Mouse (Mus musculus): ENCODE results near the gene Vmn1r191. TPM values are rescaled to one million over a fixed set of nuclear protein-coding genes. Genes with fewer than 3 reads are reported as not detected.
"Not testable (repeated sequence)": the region's sequence is repeated elsewhere in the genome, so short reads cannot be mapped to it uniquely, and the experiment has no call there.

Gene Vmn1r191
- not detected in 2 replicates for polyA plus RNA-seq (2012; rRNA removed)

DNA sequence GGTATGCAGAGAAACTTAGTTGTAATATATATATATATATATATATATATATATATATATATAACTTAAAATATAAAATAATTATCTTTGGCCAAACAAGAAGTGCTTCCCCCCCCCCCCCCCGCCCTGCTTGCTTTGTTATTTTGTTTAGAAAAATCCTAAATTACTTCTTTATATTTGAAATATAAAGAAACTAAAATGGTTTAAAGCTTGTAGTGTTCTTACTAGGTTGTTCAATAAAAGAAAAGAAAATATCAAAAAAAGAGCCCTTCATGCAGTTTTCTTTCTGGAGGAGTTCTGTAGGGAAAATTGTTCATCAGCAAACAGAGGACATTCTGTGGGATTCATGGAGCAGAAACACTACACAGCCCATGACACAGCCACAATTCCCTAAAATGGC is at the start of gene Vmn1r191:
Gene Vmn1r191, minus strand, starts transcription at position 101 of the 400 bp plus-strand sequence.
- Histone ChIP-seq H3K4me3 (ENCODE audit: control insufficient read depth, insufficient read depth, low read length) (no peak within 1 kb of the TSS), H3K4me1 (replicated peaks; ENCODE audit: control insufficient read depth, insufficient read depth, low read length) (no peaks in the 10 kb centered on the region), H3K36me3 (ENCODE audit: control insufficient read depth, insufficient read depth, low read length) (no peaks in the 10 kb centered on the region), H3K27me3 (ENCODE audit: control insufficient read depth, insufficient read depth, low read length) (no peaks in the 10 kb centered on the region), H3K27ac (ENCODE audit: control insufficient read depth, insufficient read depth, low read length) (no peak within 1 kb of the TSS)
- TF ChIP-seq POLR2A (IDR thresholded peaks at IDR 0.05; ENCODE audit: control insufficient read depth, extremely low read depth, insufficient read depth, low read length, poor library complexity) (no peak), CTCF (IDR thresholded peaks at IDR 0.05; ENCODE audit: borderline replicate concordance, control insufficient read depth, extremely low read depth, insufficient read depth, low read length, poor library complexity) (no peak)
- WGBS: 50% methylated on average over 1 of the region's 1 CpGs
- DNase-seq: no peak

DNA sequence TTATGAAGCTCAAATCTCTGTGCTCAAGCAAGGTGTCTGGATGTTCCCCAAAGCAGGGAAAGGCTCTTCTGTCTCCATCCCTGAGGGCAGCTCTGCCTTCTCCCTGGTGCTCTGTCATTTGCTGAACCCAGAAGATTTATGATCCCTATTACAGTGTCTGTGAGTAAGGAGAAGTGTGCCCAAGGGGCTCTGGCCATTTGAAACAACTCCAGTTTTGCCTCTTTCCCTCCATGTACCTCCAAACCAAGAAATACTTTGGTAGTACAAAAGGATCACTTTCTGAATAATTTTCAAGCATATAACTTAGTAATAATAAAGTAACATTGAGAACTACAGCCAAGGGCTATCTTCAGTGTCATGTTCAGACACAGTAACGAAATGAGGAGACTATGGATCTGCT is 39.3 kb upstream of the Vmn1r191 start, which contains the start of gene Vmn1r193:
Gene Vmn1r193, minus strand, starts transcription at position 101 of the 400 bp plus-strand sequence.
- not testable (repeated sequence) for H3K4me1 ChIP-seq (replicated peaks; ENCODE audit: control insufficient read depth, insufficient read depth, low read length); DNase-seq; H3K36me3 ChIP-seq (ENCODE audit: control insufficient read depth, insufficient read depth, low read length); H3K27ac ChIP-seq (ENCODE audit: control insufficient read depth, insufficient read depth, low read length); H3K4me3 ChIP-seq (ENCODE audit: control insufficient read depth, insufficient read depth, low read length); H3K27me3 ChIP-seq (ENCODE audit: control insufficient read depth, insufficient read depth, low read length)
- WGBS: 62% methylated on average over 1 of the region's 1 CpGs

DNA sequence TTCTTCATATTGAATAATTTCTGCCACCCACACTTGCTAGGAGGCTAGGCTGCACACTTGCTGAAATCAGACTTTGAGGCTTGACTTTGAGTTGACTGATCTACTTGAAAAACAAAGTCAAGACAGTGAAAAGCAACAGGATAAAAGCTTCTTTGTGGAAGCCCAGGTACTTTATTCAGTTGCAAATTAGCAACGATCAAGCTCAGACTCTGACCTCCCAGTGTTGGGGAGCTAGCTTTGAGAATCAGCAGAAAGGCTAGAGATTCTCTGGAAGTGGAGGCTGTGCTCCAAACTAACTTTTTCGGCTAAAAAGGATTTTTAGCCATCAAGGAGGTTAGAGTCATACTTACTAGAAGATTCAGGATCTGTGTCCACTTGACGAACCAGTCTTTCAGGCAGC is 9.0 kb upstream of the Vmn1r191 start:
- not testable (repeated sequence) for H3K36me3 ChIP-seq (ENCODE audit: control insufficient read depth, insufficient read depth, low read length); DNase-seq; H3K27ac ChIP-seq (ENCODE audit: control insufficient read depth, insufficient read depth, low read length); H3K27me3 ChIP-seq (ENCODE audit: control insufficient read depth, insufficient read depth, low read length); H3K4me3 ChIP-seq (ENCODE audit: control insufficient read depth, insufficient read depth, low read length); H3K4me1 ChIP-seq (replicated peaks; ENCODE audit: control insufficient read depth, insufficient read depth, low read length)
- WGBS: 87% methylated on average over 3 of the region's 3 CpGs

DNA sequence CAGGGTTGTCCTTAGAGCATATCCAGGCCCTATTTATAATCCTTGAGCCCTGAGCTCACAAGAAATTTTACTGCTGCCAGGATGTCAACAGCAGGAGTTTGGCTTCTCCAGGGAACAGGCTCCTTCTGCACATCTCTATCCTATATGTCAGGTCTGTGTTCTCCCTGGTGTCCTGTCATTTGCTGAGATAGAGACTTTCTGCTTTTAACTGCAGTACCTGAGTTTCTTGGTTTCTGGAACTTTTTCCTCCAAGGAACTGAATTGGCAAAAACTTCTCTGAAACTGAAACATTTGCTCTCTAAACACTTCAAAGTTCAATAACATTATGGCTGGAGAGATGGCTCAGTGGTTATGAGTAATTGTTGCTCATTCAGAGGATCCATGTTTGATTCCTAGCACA is 7.3 kb upstream of the Vmn1r191 start, which contains the start of gene Vmn1r192:
Gene Vmn1r192, minus strand, starts transcription at position 101 of the 400 bp plus-strand sequence.
- Histone ChIP-seq H3K36me3 (ENCODE audit: control insufficient read depth, insufficient read depth, low read length) (no peaks in the 10 kb centered on the region), H3K27ac (ENCODE audit: control insufficient read depth, insufficient read depth, low read length) (no peak within 1 kb of the TSS), H3K4me3 (ENCODE audit: control insufficient read depth, insufficient read depth, low read length) (no peak within 1 kb of the TSS), H3K27me3 (ENCODE audit: control insufficient read depth, insufficient read depth, low read length) (no peaks in the 10 kb centered on the region), H3K4me1 (replicated peaks; ENCODE audit: control insufficient read depth, insufficient read depth, low read length) (no peaks in the 10 kb centered on the region)
- DNase-seq: no peak
- TF ChIP-seq POLR2A (IDR thresholded peaks at IDR 0.05; ENCODE audit: control insufficient read depth, extremely low read depth, insufficient read depth, low read length, poor library complexity) (no peak), CTCF (IDR thresholded peaks at IDR 0.05; ENCODE audit: borderline replicate concordance, control insufficient read depth, extremely low read depth, insufficient read depth, low read length, poor library complexity) (no peak)

DNA sequence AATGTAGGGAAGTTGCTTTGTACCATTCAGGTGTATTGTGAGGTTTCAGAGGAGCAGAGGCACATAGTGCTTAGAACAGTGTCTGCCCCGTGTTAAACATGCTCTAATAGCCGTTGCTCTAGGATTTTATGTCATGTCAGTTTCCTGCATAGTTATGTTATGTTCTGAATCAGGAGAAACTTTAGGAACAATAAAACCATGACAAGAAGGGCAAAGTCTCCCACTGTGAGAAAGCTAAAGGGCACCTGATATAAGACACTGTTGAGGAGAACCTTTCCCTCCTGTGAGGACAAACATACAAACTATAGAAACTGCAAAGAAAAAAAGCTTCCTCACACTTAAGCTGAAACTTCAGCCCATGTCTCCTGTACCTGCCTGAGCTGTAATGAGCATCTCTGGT is 6.6 kb upstream of the Vmn1r191 start:
- H3K36me3 ChIP-seq (ENCODE audit: control insufficient read depth, insufficient read depth, low read length): no peaks in the 10 kb centered on the region
- H3K27me3 ChIP-seq (ENCODE audit: control insufficient read depth, insufficient read depth, low read length): no peaks in the 10 kb centered on the region
- no peak for DNase-seq
- H3K4me1 ChIP-seq (replicated peaks; ENCODE audit: control insufficient read depth, insufficient read depth, low read length): no peaks in the 10 kb centered on the region
- H3K27ac ChIP-seq (ENCODE audit: control insufficient read depth, insufficient read depth, low read length): no peak overlapping the region
- 92% methylated on average over 2 of the region's 2 CpGs for WGBS
- TF ChIP-seq POLR2A (IDR thresholded peaks at IDR 0.05; ENCODE audit: control insufficient read depth, extremely low read depth, insufficient read depth, low read length, poor library complexity) (no peak), CTCF (IDR thresholded peaks at IDR 0.05; ENCODE audit: borderline replicate concordance, control insufficient read depth, extremely low read depth, insufficient read depth, low read length, poor library complexity) (no peak)
- H3K4me3 ChIP-seq (ENCODE audit: control insufficient read depth, insufficient read depth, low read length): no peak overlapping the region

DNA sequence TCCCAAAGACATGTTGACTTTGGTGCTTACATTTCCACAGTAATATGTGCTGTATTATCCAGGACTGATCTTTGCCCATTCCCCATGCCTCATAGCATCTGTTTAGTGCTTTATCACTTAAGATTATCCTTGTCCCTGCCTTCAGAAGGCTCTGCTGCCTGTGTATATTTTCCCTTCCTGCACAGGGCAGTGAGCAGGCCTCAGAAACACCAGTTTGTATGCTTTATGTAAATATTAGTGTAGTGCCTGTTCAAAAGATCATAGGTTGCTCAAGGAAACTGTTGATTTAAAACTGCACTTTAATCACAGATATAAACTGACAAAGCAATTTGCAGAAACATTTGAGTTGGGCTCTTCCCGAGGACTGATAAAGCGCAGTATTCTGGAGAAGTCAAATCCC is 5.5 kb upstream of the Vmn1r191 start:
- 89% methylated on average over 2 of the region's 2 CpGs for WGBS
- no peak overlapping the region for H3K27ac ChIP-seq (ENCODE audit: control insufficient read depth, insufficient read depth, low read length)

DNA sequence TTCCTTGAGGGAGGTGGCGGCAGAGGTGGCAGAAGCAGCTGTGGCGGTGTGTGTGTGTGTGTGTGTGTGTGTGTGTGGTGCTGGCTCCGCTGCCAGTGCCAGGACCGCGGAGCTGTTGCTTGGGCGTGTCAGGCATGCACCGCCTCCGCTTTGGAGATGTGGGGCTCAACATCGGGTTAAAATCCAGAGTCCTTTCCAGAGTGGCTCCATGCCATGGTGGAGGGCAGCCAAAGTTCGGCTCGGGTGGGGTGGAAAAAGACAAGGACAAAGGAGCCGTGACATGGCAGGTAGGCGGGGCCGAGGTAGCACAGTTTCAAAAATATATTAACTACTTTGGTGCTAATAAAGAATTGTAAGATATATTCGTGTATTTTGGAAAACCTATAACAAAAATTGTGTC is 15.4 kb downstream of the Vmn1r191 start:
- TF ChIP-seq POLR2A (IDR thresholded peaks at IDR 0.05; ENCODE audit: control insufficient read depth, extremely low read depth, insufficient read depth, low read length, poor library complexity) (no peak), CTCF (IDR thresholded peaks at IDR 0.05; ENCODE audit: borderline replicate concordance, control insufficient read depth, extremely low read depth, insufficient read depth, low read length, poor library complexity) (no peak)
- no peaks in the 10 kb centered on the region for H3K4me1 ChIP-seq (replicated peaks; ENCODE audit: control insufficient read depth, insufficient read depth, low read length)
- no peak overlapping the region for H3K4me3 ChIP-seq (ENCODE audit: control insufficient read depth, insufficient read depth, low read length)
- no peaks in the 10 kb centered on the region for H3K36me3 ChIP-seq (ENCODE audit: control insufficient read depth, insufficient read depth, low read length)
- 94% methylated on average over 15 of the region's 15 CpGs for WGBS
- DNase-seq: no peak
- no peaks in the 10 kb centered on the region for H3K27me3 ChIP-seq (ENCODE audit: control insufficient read depth, insufficient read depth, low read length)
- no peak overlapping the region for H3K27ac ChIP-seq (ENCODE audit: control insufficient read depth, insufficient read depth, low read length)

More for the DNA sequence above, 5.5 kb upstream of the Vmn1r191 start:
- DNase-seq: no peak
- no peaks in the 10 kb centered on the region for H3K27me3 ChIP-seq (ENCODE audit: control insufficient read depth, insufficient read depth, low read length)
- no peak for TF ChIP-seq POLR2A (IDR thresholded peaks at IDR 0.05; ENCODE audit: control insufficient read depth, extremely low read depth, insufficient read depth, low read length, poor library complexity)
- H3K4me1 ChIP-seq (replicated peaks; ENCODE audit: control insufficient read depth, insufficient read depth, low read length): no peaks in the 10 kb centered on the region
- H3K36me3 ChIP-seq (ENCODE audit: control insufficient read depth, insufficient read depth, low read length): no peaks in the 10 kb centered on the region
- no peak overlapping the region for H3K4me3 ChIP-seq (ENCODE audit: control insufficient read depth, insufficient read depth, low read length)

DNA sequence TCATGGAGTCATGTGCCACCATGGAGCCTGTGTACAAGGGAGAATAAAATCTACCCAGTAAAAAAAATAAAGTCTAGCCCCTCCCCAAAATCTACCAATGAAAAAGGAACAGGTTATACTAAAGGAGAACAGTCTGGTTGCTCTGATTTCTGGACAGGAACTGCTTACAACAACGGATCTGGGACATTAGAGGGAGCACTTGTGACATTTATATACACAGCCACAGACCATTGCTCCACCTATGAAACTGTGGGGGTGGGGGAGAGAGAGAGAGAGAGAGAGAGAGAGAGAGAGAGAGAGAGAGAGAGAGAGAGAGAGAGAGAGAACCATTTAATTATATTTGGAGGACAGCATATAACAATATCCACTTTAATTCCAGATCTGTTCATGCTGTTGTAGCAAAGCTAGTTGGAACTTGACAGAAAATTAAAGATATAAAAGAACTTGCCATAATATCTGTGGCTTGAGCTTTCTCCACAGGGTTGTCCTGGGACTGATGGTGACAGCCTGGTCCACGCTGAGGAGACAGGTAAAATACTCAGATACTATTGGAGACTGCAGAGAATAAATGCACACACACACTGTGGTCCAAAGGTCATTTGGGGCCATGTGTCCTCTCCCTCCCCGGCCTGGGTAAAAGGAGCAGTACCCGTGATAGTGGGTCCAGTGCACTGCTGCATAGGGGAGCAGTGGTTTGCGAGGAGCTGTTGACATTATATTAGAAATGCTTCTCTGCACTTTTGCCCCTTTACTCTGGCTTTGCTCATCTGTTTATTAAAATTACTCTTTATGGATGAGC is 47.1 kb downstream of the Vmn1r191 start:
- H3K27me3 ChIP-seq (ENCODE audit: control insufficient read depth, insufficient read depth, low read length); H3K4me1 ChIP-seq (replicated peaks; ENCODE audit: control insufficient read depth, insufficient read depth, low read length); H3K27ac ChIP-seq (ENCODE audit: control insufficient read depth, insufficient read depth, low read length); DNase-seq; H3K36me3 ChIP-seq (ENCODE audit: control insufficient read depth, insufficient read depth, low read length); H3K4me3 ChIP-seq (ENCODE audit: control insufficient read depth, insufficient read depth, low read length): not testable (repeated sequence)
- whole genome bisulfite sequencing: 71% methylated on average over 5 of the region's 5 CpGs

All from thymus, adult 2 months (tissue).